Mouse (Mus musculus) heart, embryonic 14.5 days (tissue): ENCODE data around the gene Fcf1. TPM values are rescaled to one million over a fixed set of nuclear protein-coding genes. Genes with fewer than 3 reads are reported as not detected.
A peak's percentile ranks its signal among the peaks of the same experiment; 100 is the strongest.

ENCODE experiments used
- ATAC-seq: fragments of 200-750 bp; cut with Nextera tagmentation; 2 replicates; pipeline ENCODE4 v1.8.0; 2017; ENCODE audit warnings: low read depth, moderate TSS enrichment; ENCODE audit not compliant: insufficient number of reproducible peaks, insufficient read depth, low FRiP score
- H3K27ac ChIP-seq, 2 experiments: fragments of 200-500 bp in 1 of 2; fragments of 300-500 bp in 1 of 2; sonication (generic) in 1 of 2; replicated peaks in 1 of 2; 2 replicates each; pipeline ENCODE4 v1.5.1; 2012 to 2014; ENCODE audit warnings: low read depth in 2 of 2, low read length in 2 of 2, control low read depth in 1 of 2, mild to moderate bottlenecking in 1 of 2, mixed read lengths in 1 of 2; ENCODE audit not compliant: control insufficient read depth in 1 of 2, insufficient read depth in 1 of 2
- H3K27me3 ChIP-seq: fragments of 300-500 bp; sonication (generic); 2 replicates; pipeline ENCODE4 v1.6.1; 2014; ENCODE audit warnings: mild to moderate bottlenecking, low read length, control low read depth; ENCODE audit not compliant: control insufficient read depth, insufficient read depth
- H3K36me3 ChIP-seq: fragments of 300-500 bp; sonication (generic); 2 replicates; pipeline ENCODE4 v1.6.1; 2014; ENCODE audit warnings: mild to moderate bottlenecking, control low read depth, low read length, mixed read lengths; ENCODE audit not compliant: control insufficient read depth, insufficient read depth
- H3K4me1 ChIP-seq, 2 experiments: fragments of 200-500 bp in 1 of 2; fragments of 300-500 bp in 1 of 2; sonication (generic) in 1 of 2; 2 replicates each; pipeline ENCODE4 v1.6.1; 2012 to 2014; ENCODE audit warnings: low read length in 2 of 2, control low read depth in 1 of 2, mixed read lengths in 1 of 2; ENCODE audit not compliant: control insufficient read depth in 2 of 2, insufficient read depth in 2 of 2
- H3K4me2 ChIP-seq: fragments of 300-500 bp; sonication (generic); 2 replicates; pipeline ENCODE4 v1.6.1; 2014; ENCODE audit warnings: mild to moderate bottlenecking, low read length
- H3K4me3 ChIP-seq, 2 experiments: fragments of 200-500 bp in 1 of 2; fragments of 300-500 bp in 1 of 2; sonication (generic) in 1 of 2; 2 replicates each; pipeline ENCODE4 v1.5.1; 2012 to 2014; ENCODE audit warnings: low read length in 2 of 2, mild to moderate bottlenecking in 2 of 2, control low read depth in 1 of 2, low read depth in 1 of 2, moderate library complexity in 1 of 2; ENCODE audit not compliant: control insufficient read depth in 1 of 2, insufficient read depth in 1 of 2
- H3K9ac ChIP-seq: fragments of 300-500 bp; sonication (generic); 2 replicates; pipeline ENCODE4 v1.6.1; 2014; ENCODE audit warnings: mild to moderate bottlenecking, low read length
- H3K9me3 ChIP-seq: fragments of 300-500 bp; sonication (generic); 2 replicates; pipeline ENCODE4 v1.6.1; 2016; ENCODE audit warnings: low read length, control low read depth; ENCODE audit not compliant: control insufficient read depth
- WGBS: fragments of 180-500 bp; shearing (Covaris S2); extraction: QIAGEN DNeasy Blood & Tissue Kit; methylation state at CpG from one replicate; pipeline ENCODE4 v1.1.7; 2014; 5-methylcytosine and 5-hydroxymethylcytosine counted together
- polyA plus RNA-seq: library from polyadenylated mRNA; unstranded; fragments of >200 nt; fragmentation: Nextera tagmentation; extraction: Ambion mirVana; gene quantifications from 2 replicates; pipeline ENCODE4 v1.2.1, GENCODE M21; 2014

The Fcf1 gene
- polyA plus RNA-seq, 1 experiment from 2014 or later = 91.9 TPM

DNA sequence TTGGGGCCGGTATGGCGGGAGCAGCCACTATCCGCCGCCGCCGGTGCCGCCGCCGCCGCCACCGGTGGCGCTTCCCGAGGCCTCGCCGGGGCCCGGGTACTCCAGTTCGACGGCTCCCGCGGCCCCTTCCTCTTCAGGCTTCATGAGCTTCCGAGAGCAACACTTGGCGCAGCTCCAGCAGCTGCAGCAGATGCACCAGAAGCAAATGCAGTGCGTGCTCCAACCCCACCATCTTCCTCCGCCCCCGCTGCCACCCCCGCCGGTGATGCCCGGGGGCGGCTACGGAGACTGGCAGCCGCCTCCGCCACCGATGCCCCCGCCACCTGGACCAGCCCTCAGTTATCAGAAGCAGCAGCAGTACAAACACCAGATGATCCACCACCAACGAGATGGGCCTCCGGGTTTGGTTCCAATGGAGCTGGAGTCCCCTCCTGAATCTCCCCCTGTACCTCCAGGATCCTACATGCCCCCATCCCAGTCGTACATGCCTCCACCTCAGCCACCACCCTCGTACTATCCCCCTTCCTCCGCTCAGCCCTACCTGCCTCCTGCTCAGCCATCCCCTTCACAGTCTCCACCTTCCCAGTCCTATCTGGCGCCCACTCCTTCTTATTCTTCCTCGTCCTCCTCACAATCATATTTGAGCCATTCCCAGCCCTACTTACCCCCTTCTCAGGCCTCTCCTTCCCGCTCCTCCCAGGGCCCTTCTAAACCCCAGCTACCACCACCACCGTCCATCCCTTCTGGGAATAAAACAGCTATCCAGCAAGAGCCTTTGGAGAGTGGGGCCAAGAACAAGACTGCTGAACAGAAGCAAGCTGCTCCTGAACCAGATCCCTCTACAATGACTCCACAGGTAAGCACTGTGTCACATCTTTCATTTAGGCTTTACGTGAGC lies 26.1 kb downstream of the Fcf1 start:
- WGBS = 1% methylated on average over 42 of the region's 44 CpGs
- 0 out of 2 replicates have a peak, but pooled peaks cover 3% of the 10 kb centered on the region for H3K9me3 ChIP-seq
- 0 out of 2 replicates have a peak, but pooled peaks cover 7% of the 10 kb centered on the region for H3K36me3 ChIP-seq
- ATAC-seq = no peak; the same call in 1 of the 2 replicates
- H3K27ac ChIP-seq = peak overlapping the region; percentile 73 to 85
- H3K4me2 ChIP-seq = peak overlapping the region; percentile 97
- peak overlapping the region; percentile 98 for H3K9ac ChIP-seq
- H3K27me3 ChIP-seq = no peaks in the 10 kb centered on the region
- peak overlapping the region; percentile 76 to 93 for H3K4me3 ChIP-seq
- peaks cover 0 to 23% of the 10 kb centered on the region in 2 experiments; a peak in 3 of 4 replicates for H3K4me1 ChIP-seq

DNA sequence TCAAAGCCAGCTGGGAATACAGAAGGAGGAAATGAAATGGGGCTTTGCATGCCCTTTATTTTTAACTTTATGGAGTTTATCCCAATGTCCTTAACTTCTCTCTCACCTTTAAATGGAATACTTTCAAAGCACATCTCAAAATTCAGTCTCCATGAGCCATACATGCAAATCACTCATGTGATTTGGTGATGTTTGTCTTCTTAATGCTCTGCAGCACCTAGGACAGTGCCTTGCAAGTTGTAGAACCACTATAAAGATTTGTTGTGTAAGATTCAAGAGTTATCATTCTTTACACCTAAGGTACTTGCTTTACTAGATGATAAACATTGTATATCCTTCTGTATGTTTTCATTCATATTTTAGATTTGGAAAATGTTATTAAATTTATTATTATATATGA lies 28.4 kb downstream of the Fcf1 start:
- no peaks in the 10 kb centered on the region; the same call in 1 of the 2 replicates for H3K9me3 ChIP-seq
- 0 out of 2 replicates have a peak, but pooled peaks cover 7% of the 10 kb centered on the region for H3K36me3 ChIP-seq
- H3K4me1 ChIP-seq = peaks cover 0 to 23% of the 10 kb centered on the region in 2 experiments; a peak in 3 of 4 replicates
- no peak overlapping the region for H3K27ac ChIP-seq
- ATAC-seq = no peak
- no peak overlapping the region for H3K9ac ChIP-seq
- no peaks in the 10 kb centered on the region for H3K27me3 ChIP-seq
- no peak overlapping the region for H3K4me3 ChIP-seq
- peak overlapping the region; percentile 97 for H3K4me2 ChIP-seq

GRCm38 (mm10) chr12:85006206-85006605 lies 35.5 kb downstream of the Fcf1 start:
- Histone ChIP-seq H3K9me3 (peaks cover 3% of the 10 kb centered on the region; the same call in 1 of the 2 replicates), H3K9ac (no peak overlapping the region), H3K27me3 (no peaks in the 10 kb centered on the region), H3K36me3 (0 out of 2 replicates have a peak, but pooled peaks cover 6% of the 10 kb centered on the region), H3K4me1 (no peaks in the 10 kb centered on the region; a peak in 1 of 4 replicates), H3K4me3 (no peak overlapping the region), H3K27ac (no peak overlapping the region), H3K4me2 (no peak overlapping the region)
- no peak for ATAC-seq
- WGBS = 85% methylated on average over 1 of the region's 1 CpGs

DNA sequence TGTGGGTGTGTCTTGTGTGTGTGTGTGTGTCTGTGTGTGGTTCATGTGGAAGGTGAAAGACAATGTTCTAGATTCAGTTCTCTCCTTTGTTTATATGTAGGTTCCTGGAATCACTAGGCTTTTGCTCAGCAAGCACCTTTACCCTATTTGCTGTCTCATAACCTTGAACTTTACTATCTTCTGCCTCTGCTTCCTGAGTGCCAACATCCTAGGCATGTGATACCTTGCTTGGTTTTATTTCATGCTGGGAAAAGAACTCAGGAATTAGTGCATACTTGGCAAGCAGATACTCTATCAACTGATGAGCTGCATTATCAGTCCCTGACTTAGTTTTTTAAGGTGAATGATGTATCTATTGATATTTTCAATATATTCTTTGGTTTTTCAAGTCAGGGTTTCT lies 36.3 kb downstream of the Fcf1 start:
- Histone ChIP-seq H3K9ac (no peak overlapping the region), H3K27me3 (no peaks in the 10 kb centered on the region), H3K36me3 (0 out of 2 replicates have a peak, but pooled peaks cover 6% of the 10 kb centered on the region), H3K4me3 (no peak overlapping the region), H3K27ac (no peak overlapping the region), H3K4me2 (no peak overlapping the region), H3K9me3 (peaks cover 3% of the 10 kb centered on the region; the same call in 1 of the 2 replicates), H3K4me1 (no peaks in the 10 kb centered on the region; a peak in 1 of 4 replicates)
- no peak for ATAC-seq

- WGBS = 85% methylated on average over 1 of the region's 1 CpGs
- Histone ChIP-seq H3K4me2 (no peak overlapping the region), H3K36me3 (peaks cover 28% of the 10 kb centered on the region), H3K27me3 (no peaks in the 10 kb centered on the region), H3K4me3 (no peak overlapping the region), H3K27ac (no peak overlapping the region), H3K9me3 (0 out of 2 replicates have a peak, but pooled peaks cover 3% of the 10 kb centered on the region), H3K9ac (no peak overlapping the region), H3K4me1 (no peaks in the 10 kb centered on the region; a peak in 1 of 4 replicates)
- ATAC-seq = no peak
These were observed 39.1 kb downstream of the Fcf1 start for GRCm38 (mm10) chr12:85009776-85010175.

DNA sequence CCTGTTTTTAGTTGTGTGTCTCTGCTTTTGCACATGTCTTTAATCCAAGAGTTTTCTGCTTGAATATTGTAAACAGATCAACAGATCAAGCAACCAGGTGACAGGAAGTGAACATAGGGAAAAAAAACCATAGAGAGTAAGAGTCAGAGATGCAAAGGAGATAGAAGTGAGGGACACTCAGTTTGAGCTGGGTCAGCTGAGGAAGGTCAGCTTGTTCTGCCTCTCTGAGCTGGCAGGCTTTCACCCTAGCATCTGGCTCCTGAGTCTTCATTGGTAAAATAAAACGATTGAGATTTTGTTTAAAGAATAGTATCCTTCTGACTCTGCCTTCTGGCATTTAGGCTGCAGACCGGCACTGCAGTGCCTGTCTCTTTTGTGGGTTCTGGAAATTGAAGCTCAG lies 39.8 kb downstream of the Fcf1 start:
- 88% methylated on average over 2 of the region's 2 CpGs for WGBS
- H3K27me3 ChIP-seq = no peaks in the 10 kb centered on the region
- ATAC-seq = no peak
- H3K9me3 ChIP-seq = no peaks in the 10 kb centered on the region
- no peak overlapping the region for H3K4me2 ChIP-seq
- H3K27ac ChIP-seq = no peak overlapping the region
- H3K36me3 ChIP-seq = peaks cover 31% of the 10 kb centered on the region
- H3K9ac ChIP-seq = no peak overlapping the region
- H3K4me3 ChIP-seq = no peak overlapping the region
- H3K4me1 ChIP-seq = no peaks in the 10 kb centered on the region; a peak in 1 of 4 replicates

GRCm38 (mm10) chr12:85012185-85012584 lies 41.5 kb downstream of the Fcf1 start:
- H3K4me3 ChIP-seq = no peak overlapping the region
- H3K27me3 ChIP-seq = no peaks in the 10 kb centered on the region
- H3K9ac ChIP-seq = no peak overlapping the region
- ATAC-seq = no peak
- no peaks in the 10 kb centered on the region for H3K9me3 ChIP-seq
- no peak overlapping the region for H3K27ac ChIP-seq
- no peak overlapping the region for H3K4me2 ChIP-seq
- no peaks in the 10 kb centered on the region; a peak in 1 of 4 replicates for H3K4me1 ChIP-seq
- 86% methylated on average over 2 of the region's 2 CpGs for WGBS
- peaks cover 45% of the 10 kb centered on the region for H3K36me3 ChIP-seq
